Mouse (Mus musculus) intestine, postnatal 0 days (tissue): ENCODE data around the gene Ccdc28b. TPM values are rescaled to one million over a fixed set of nuclear protein-coding genes. Genes with fewer than 3 reads are reported as not detected.

Experiments
- ATAC-seq: fragments of 200-750 bp; cut with Nextera tagmentation; 2 replicates; pipeline ENCODE4 v1.8.0; 2017; ENCODE audit warnings: mild to moderate bottlenecking, moderate TSS enrichment, moderate library complexity
- H3K27ac ChIP-seq: fragments of 300-500 bp; sonication (generic); 2 replicates; pipeline ENCODE4 v1.5.1; 2014; ENCODE audit warnings: mild to moderate bottlenecking, low read depth, low read length, moderate library complexity
- H3K27me3 ChIP-seq: fragments of 300-500 bp; sonication (generic); replicated peaks from 2 replicates; pipeline ENCODE4 v1.6.1; 2014; ENCODE audit warnings: low read length, mixed read lengths; ENCODE audit not compliant: control insufficient read depth, insufficient read depth
- H3K36me3 ChIP-seq: fragments of 300-500 bp; sonication (generic); 2 replicates; pipeline ENCODE4 v1.6.1; 2014; ENCODE audit warnings: mild to moderate bottlenecking, moderate library complexity; ENCODE audit not compliant: control insufficient read depth, insufficient read depth
- H3K4me1 ChIP-seq: fragments of 300-500 bp; sonication (generic); replicated peaks from 2 replicates; pipeline ENCODE4 v1.6.1; 2014; ENCODE audit warnings: antibody characterized with exemption, low read length, mixed read lengths; ENCODE audit not compliant: control insufficient read depth, insufficient read depth
- H3K4me2 ChIP-seq: fragments of 300-500 bp; sonication (generic); replicated peaks from 2 replicates; pipeline ENCODE4 v1.6.1; 2014; ENCODE audit warnings: low read depth, mild to moderate bottlenecking, moderate library complexity
- H3K4me3 ChIP-seq: fragments of 300-500 bp; sonication (generic); 2 replicates; pipeline ENCODE4 v1.5.1; 2014; ENCODE audit warnings: low read depth, low read length
- H3K9ac ChIP-seq: fragments of 300-500 bp; sonication (generic); 2 replicates; pipeline ENCODE4 v1.6.1; 2014; ENCODE audit warnings: mild to moderate bottlenecking, low read depth, low read length
- H3K9me3 ChIP-seq: fragments of 300-500 bp; sonication (generic); 2 replicates; pipeline ENCODE4 v1.6.1; 2016; ENCODE audit warnings: mixed run types; ENCODE audit not compliant: control insufficient read depth
- CTCF ChIP-seq: sonication (generic); IDR thresholded peaks from 2 replicates; pipeline ENCODE4 v1.5.1; 2016; ENCODE audit warnings: low read depth, mild to moderate bottlenecking, control low read depth, antibody characterized with exemption, moderate library complexity
- WGBS: fragments of 180-500 bp; shearing (Covaris S2); extraction: QIAGEN DNeasy Blood & Tissue Kit; methylation state at CpG from one replicate; pipeline ENCODE4 v1.1.7; 2014; 5-methylcytosine and 5-hydroxymethylcytosine counted together
- polyA plus RNA-seq: library from polyadenylated mRNA; unstranded; fragments of >200 nt; fragmentation: Nextera tagmentation; extraction: Ambion mirVana; gene quantifications from 2 replicates; pipeline ENCODE4 v1.2.1, GENCODE M21; 2015

The Ccdc28b gene
- polyA plus RNA-seq, 1 experiment from 2014 or later, result 32.0 TPM

- H3K36me3 ChIP-seq, result peaks cover 50% of the 10 kb centered on the region
- H3K4me2 ChIP-seq, result no peak overlapping the region
- H3K4me1 ChIP-seq, result no peaks in the 10 kb centered on the region
- peak; percentile 97 for TF ChIP-seq CTCF
- no peak overlapping the region for H3K27ac ChIP-seq
- ATAC-seq, result peak; percentile 76
- H3K4me3 ChIP-seq, result no peak overlapping the region
- H3K27me3 ChIP-seq, result no peaks in the 10 kb centered on the region
- WGBS, result 28% methylated on average over 7 of the region's 7 CpGs
- H3K9me3 ChIP-seq, result no peaks in the 10 kb centered on the region
- H3K9ac ChIP-seq, result no peak overlapping the region
Observed at GRCm38 (mm10) chr4:129608426-129609025, 15.2 kb downstream of the Ccdc28b start.

GRCm38 (mm10) chr4:129600233-129601158, 23.3 kb downstream of the Ccdc28b start, which contains the start of the genes Eif3i and Tmem234:
Gene Eif3i (minus strand): TSS chr4:129600648.
Gene Tmem234 (plus strand): TSS chr4:129600668.
- H3K4me3 ChIP-seq, result peak within 1 kb of the TSS; percentile 100
- ATAC-seq, result peak; percentile 84
- peak within 1 kb of the TSS; percentile 68 for H3K27ac ChIP-seq
- peak; percentile 40 for TF ChIP-seq CTCF
- no peaks in the 10 kb centered on the region for H3K9me3 ChIP-seq
- 0 out of 2 replicates have a peak, but pooled peaks cover 12% of the 10 kb centered on the region for H3K4me1 ChIP-seq
- H3K4me2 ChIP-seq, result peak within 1 kb of the TSS; percentile 90
- H3K9ac ChIP-seq, result peak within 1 kb of the TSS; percentile 89
- H3K36me3 ChIP-seq, result peaks cover 23% of the 10 kb centered on the region
- WGBS, result under 1% methylated on average over 74 of the region's 74 CpGs
- H3K27me3 ChIP-seq, result no peaks in the 10 kb centered on the region

GRCm38 (mm10) chr4:129588865-129589264, 34.9 kb downstream of the Ccdc28b start:
- Histone ChIP-seq H3K9me3 (no peaks in the 10 kb centered on the region), H3K27me3 (no peaks in the 10 kb centered on the region), H3K27ac (no peak overlapping the region), H3K4me3 (no peak overlapping the region), H3K4me1 (no peaks in the 10 kb centered on the region), H3K4me2 (no peak overlapping the region), H3K36me3 (peaks cover 37% of the 10 kb centered on the region), H3K9ac (no peak overlapping the region)
- ATAC-seq, result no peak
- TF ChIP-seq CTCF, result no peak
- WGBS, result 67% methylated on average over 4 of the region's 4 CpGs

GRCm38 (mm10) chr4:129586943-129587342, 36.8 kb downstream of the Ccdc28b start:
- H3K36me3 ChIP-seq, result peaks cover 19% of the 10 kb centered on the region
- TF ChIP-seq CTCF, result no peak
- no peak overlapping the region for H3K9ac ChIP-seq
- no peak overlapping the region for H3K4me3 ChIP-seq
- H3K4me1 ChIP-seq, result no peaks in the 10 kb centered on the region
- ATAC-seq, result no peak
- H3K4me2 ChIP-seq, result no peak overlapping the region
- H3K27me3 ChIP-seq, result no peaks in the 10 kb centered on the region
- no peak overlapping the region for H3K27ac ChIP-seq
- H3K9me3 ChIP-seq, result no peaks in the 10 kb centered on the region
- 53% methylated on average over 1 of the region's 1 CpGs for WGBS

GRCm38 (mm10) chr4:129585773-129586172, 38.0 kb downstream of the Ccdc28b start:
- Histone ChIP-seq H3K4me3 (peak overlapping the region; percentile 35; the same call in 1 of the 2 replicates), H3K27me3 (no peaks in the 10 kb centered on the region), H3K4me1 (no peaks in the 10 kb centered on the region), H3K9me3 (no peaks in the 10 kb centered on the region), H3K36me3 (peaks cover 7% of the 10 kb centered on the region; the same call in 1 of the 2 replicates), H3K9ac (no peak overlapping the region), H3K27ac (no peak overlapping the region; the same call in 1 of the 2 replicates), H3K4me2 (peak overlapping the region; percentile 71)
- no peak for ATAC-seq
- WGBS, result 80% methylated on average over 9 of the region's 9 CpGs
- no peak for TF ChIP-seq CTCF
